Comparison of ENCODE assay signal across 28 mouse cellular contexts in genomic region chr13:4712698-4713097, GRCm38 (mm10).
DNase-seq lines count a peak whose midpoint lies in the region; ATAC-seq and TF ChIP-seq lines count a peak whose summit lies in the region.
"Had no signal": no experiment of that assay in that cellular context is flagged by ENCODE, and none has a peak within 500 bp of the region (broad histone marks: within the 10 kb centered on the region; RNA-seq: fewer than 3 reads in every experiment).

No protein-coding gene starts in this region.

- H3K4me3 ChIP-seq in neural tube, embryonic 11.5 days (ENCODE audit: low read depth, low read length): no peak overlapping the region
- no peak overlapping the region for H3K4me3 ChIP-seq in neural tube, embryonic 15.5 days (replicated peaks)
- H3K4me3 ChIP-seq in embryonic fibroblast, embryonic 13.5 days (ENCODE audit: insufficient read depth, low read length): no peak overlapping the region
- H3K4me3 ChIP-seq in intestine, postnatal 0 days (ENCODE audit: low read depth, low read length): no peak overlapping the region
- no peak overlapping the region for H3K4me3 ChIP-seq in kidney, embryonic 14.5 days (ENCODE audit: low read length)
- H3K4me3 ChIP-seq in thymus, adult 2 months (ENCODE audit: control insufficient read depth, insufficient read depth, low read length): no peak overlapping the region
- H3K4me3 ChIP-seq: gastrocnemius, adult 2 months; heart, adult 2 months; heart, embryonic 13.5 days; limb, embryonic 12.5 days; liver, embryonic 15.5 days; midbrain, embryonic 13.5 days had no signal

- no peak overlapping the region for H3K4me2 ChIP-seq in neural tube, embryonic 11.5 days (ENCODE audit: low read depth)
- H3K4me2 ChIP-seq in neural tube, embryonic 15.5 days: no peak overlapping the region
- H3K4me2 ChIP-seq in intestine, postnatal 0 days (replicated peaks; ENCODE audit: low read depth): no peak overlapping the region
- H3K4me2 ChIP-seq in kidney, embryonic 14.5 days (replicated peaks; ENCODE audit: low read depth, low read length): no peak overlapping the region
- H3K4me2 ChIP-seq: heart, embryonic 13.5 days; hindbrain, embryonic 14.5 days; limb, embryonic 12.5 days; liver, embryonic 15.5 days; lung, embryonic 14.5 days; midbrain, embryonic 13.5 days had no signal

- no peak overlapping the region for H3K9ac ChIP-seq in neural tube, embryonic 11.5 days (ENCODE audit: low read length)
- no peak overlapping the region for H3K9ac ChIP-seq in neural tube, embryonic 15.5 days (replicated peaks)
- H3K9ac ChIP-seq in intestine, postnatal 0 days (ENCODE audit: low read depth, low read length): no peak overlapping the region
- H3K9ac ChIP-seq in kidney, embryonic 14.5 days (ENCODE audit: low read depth, low read length): no peak overlapping the region
- H3K9ac ChIP-seq: heart, embryonic 13.5 days; hindbrain, embryonic 14.5 days; limb, embryonic 12.5 days; liver, embryonic 15.5 days; lung, embryonic 14.5 days; midbrain, embryonic 13.5 days had no signal

- no peaks in the 10 kb centered on the region for H3K27me3 ChIP-seq in neural tube, embryonic 11.5 days (ENCODE audit: control insufficient read depth, insufficient read depth, low read length)
- H3K27me3 ChIP-seq in neural tube, embryonic 15.5 days (replicated peaks): no peaks in the 10 kb centered on the region
- H3K27me3 ChIP-seq in intestine, postnatal 0 days (replicated peaks; ENCODE audit: control insufficient read depth, insufficient read depth, low read length): no peaks in the 10 kb centered on the region
- no peaks in the 10 kb centered on the region for H3K27me3 ChIP-seq in kidney, embryonic 14.5 days (ENCODE audit: control insufficient read depth, insufficient read depth, low read length)
- H3K27me3 ChIP-seq in thymus, adult 2 months (ENCODE audit: control insufficient read depth, insufficient read depth, low read length): no peaks in the 10 kb centered on the region
- H3K27me3 ChIP-seq: CH12.LX; heart, embryonic 13.5 days; limb, embryonic 12.5 days; liver, embryonic 15.5 days; midbrain, embryonic 13.5 days; Patski had no signal

- DNase-seq in neural tube, embryonic 11.5 days (ENCODE audit: low spot score): no peak
- DNase-seq in frontal cortex, postnatal 10 days (ENCODE audit: low spot score in 2 of 2): no peak
- no peak for DNase-seq in thymus, adult 2 months
- DNase-seq: adrenal gland, postnatal 25 days; B cell, adult 2 months; cerebellum, adult 18-20 months; cerebellum, postnatal 10 days; gastrocnemius, adult 2 months; gastrocnemius, postnatal 36 days; heart, adult 2 months; heart, postnatal 10 days; kidney, adult 8-10 months; kidney, postnatal 10 days; lung, embryonic 14.5 days; spleen, adult 18-20 months; thymus, postnatal 25 days had no signal

- no peak for TF ChIP-seq POLR2A in embryonic fibroblast, embryonic 13.5 days (IDR thresholded peaks at IDR 0.05; ENCODE audit: low read depth, low read length)
- TF ChIP-seq POLR2A in thymus, adult 2 months (IDR thresholded peaks at IDR 0.05; ENCODE audit: control insufficient read depth, extremely low read depth, insufficient read depth, low read length, poor library complexity): no peak

- TF ChIP-seq CTCF in embryonic fibroblast, embryonic 13.5 days (IDR thresholded peaks at IDR 0.05; ENCODE audit: borderline replicate concordance, insufficient read depth, low read length): no peak
- no peak for TF ChIP-seq CTCF in intestine, postnatal 0 days (IDR thresholded peaks at IDR 0.05; ENCODE audit: low read depth)
- TF ChIP-seq CTCF in thymus, adult 2 months (IDR thresholded peaks at IDR 0.05; ENCODE audit: borderline replicate concordance, control insufficient read depth, extremely low read depth, insufficient read depth, low read length, poor library complexity): no peak

- no peaks in the 10 kb centered on the region for H3K4me1 ChIP-seq in neural tube, embryonic 11.5 days (ENCODE audit: control insufficient read depth, insufficient read depth, low read length)
- H3K4me1 ChIP-seq in neural tube, embryonic 15.5 days: no peaks in the 10 kb centered on the region
- no peaks in the 10 kb centered on the region for H3K4me1 ChIP-seq in embryonic fibroblast, embryonic 13.5 days (ENCODE audit: control insufficient read depth, insufficient read depth, low read length)
- H3K4me1 ChIP-seq in intestine, postnatal 0 days (replicated peaks; ENCODE audit: control insufficient read depth, insufficient read depth, low read length): no peaks in the 10 kb centered on the region
- H3K4me1 ChIP-seq in kidney, embryonic 14.5 days (ENCODE audit: control insufficient read depth, insufficient read depth, low read length): no peaks in the 10 kb centered on the region
- no peaks in the 10 kb centered on the region for H3K4me1 ChIP-seq in thymus, adult 2 months (replicated peaks; ENCODE audit: control insufficient read depth, insufficient read depth, low read length)
- H3K4me1 ChIP-seq: heart, embryonic 13.5 days; limb, embryonic 12.5 days; liver, embryonic 15.5 days; midbrain, embryonic 13.5 days had no signal

- H3K36me3 ChIP-seq in neural tube, embryonic 11.5 days (ENCODE audit: control insufficient read depth, insufficient read depth, low read length): no peaks in the 10 kb centered on the region
- H3K36me3 ChIP-seq in neural tube, embryonic 15.5 days: no peaks in the 10 kb centered on the region
- H3K36me3 ChIP-seq in intestine, postnatal 0 days (ENCODE audit: control insufficient read depth, insufficient read depth): no peaks in the 10 kb centered on the region
- no peaks in the 10 kb centered on the region for H3K36me3 ChIP-seq in kidney, embryonic 14.5 days (ENCODE audit: control insufficient read depth, insufficient read depth, low read length)
- H3K36me3 ChIP-seq in thymus, adult 2 months (ENCODE audit: control insufficient read depth, insufficient read depth, low read length): no peaks in the 10 kb centered on the region
- H3K36me3 ChIP-seq: heart, embryonic 13.5 days; limb, embryonic 12.5 days; liver, embryonic 15.5 days; midbrain, embryonic 13.5 days had no signal

- WGBS in neural tube, embryonic 11.5 days: 57% methylated on average over 3 of the region's 3 CpGs
- 20% methylated on average over 3 of the region's 3 CpGs for WGBS in neural tube, embryonic 15.5 days
- WGBS in intestine, postnatal 0 days: 29% methylated on average over 3 of the region's 3 CpGs
- 71% methylated on average over 3 of the region's 3 CpGs for WGBS in kidney, embryonic 14.5 days
- WGBS in thymus, adult 2 months: 91% methylated on average over 3 of the region's 3 CpGs

- H3K9me3 ChIP-seq in neural tube, embryonic 11.5 days (ENCODE audit: control insufficient read depth, low read length): no peaks in the 10 kb centered on the region
- no peaks in the 10 kb centered on the region for H3K9me3 ChIP-seq in neural tube, embryonic 15.5 days (replicated peaks)
- H3K9me3 ChIP-seq in intestine, postnatal 0 days (ENCODE audit: control insufficient read depth): no peaks in the 10 kb centered on the region
- H3K9me3 ChIP-seq in kidney, embryonic 14.5 days (ENCODE audit: control insufficient read depth, low read length): no peaks in the 10 kb centered on the region
- H3K9me3 ChIP-seq: heart, embryonic 13.5 days; limb, embryonic 12.5 days; liver, embryonic 15.5 days; midbrain, embryonic 13.5 days had no signal

- no peak overlapping the region for H3K27ac ChIP-seq in neural tube, embryonic 11.5 days (ENCODE audit: low read depth, low read length)
- H3K27ac ChIP-seq in neural tube, embryonic 15.5 days (replicated peaks): no peak overlapping the region
- peak overlapping the region; percentile 53 for H3K27ac ChIP-seq in embryonic fibroblast, embryonic 13.5 days (ENCODE audit: insufficient read depth, low read length)
- no peak overlapping the region for H3K27ac ChIP-seq in intestine, postnatal 0 days (ENCODE audit: low read depth, low read length)
- no peak overlapping the region for H3K27ac ChIP-seq in kidney, embryonic 14.5 days (ENCODE audit: low read depth, low read length)
- H3K27ac ChIP-seq in thymus, adult 2 months (ENCODE audit: control insufficient read depth, insufficient read depth, low read length): no peak overlapping the region
- H3K27ac ChIP-seq: gastrocnemius, adult 2 months; heart, adult 2 months; heart, embryonic 13.5 days; hindbrain, embryonic 14.5 days; limb, embryonic 12.5 days; liver, embryonic 15.5 days; midbrain, embryonic 13.5 days had no signal

- peak; percentile 38; the same call in 1 of the 2 replicates for ATAC-seq in neural tube, embryonic 11.5 days (ENCODE audit: insufficient read depth, low FRiP score, low TSS enrichment)
- ATAC-seq in neural tube, embryonic 15.5 days (ENCODE audit: low FRiP score): no peak
- peak; percentile 59; the same call in 1 of the 2 replicates for ATAC-seq in intestine, postnatal 0 days
- no peak for ATAC-seq in kidney, embryonic 14.5 days (ENCODE audit: low FRiP score, low TSS enrichment)
- ATAC-seq: forebrain, embryonic 14.5 days; midbrain, embryonic 13.5 days; Patski had no signal

Comparison
In these comparisons a context has a peak if more than half of its experiments do, and no peak if none do; other contexts are left out.
1. ATAC-seq: peak in neural tube, embryonic 11.5 days (single experiment) and intestine, postnatal 0 days (single experiment); none in neural tube, embryonic 15.5 days (single experiment) and kidney, embryonic 14.5 days (single experiment).